Mouse (Mus musculus) embryonic facial prominence, embryonic 13.5 days (tissue): ENCODE measurements around the gene Fam170b. TPM values are rescaled to one million over a fixed set of nuclear protein-coding genes. Genes with fewer than 3 reads are reported as not detected.

Source experiments
- ATAC-seq: fragments of 200-750 bp; cut with Nextera tagmentation; 2 replicates; pipeline ENCODE4 v1.8.0; 2017; ENCODE audit warnings: low read depth; ENCODE audit not compliant: insufficient number of reproducible peaks, insufficient read depth, low FRiP score, low TSS enrichment
- H3K27ac ChIP-seq: fragments of 300-500 bp; sonication (generic); 2 replicates; pipeline ENCODE4 v1.5.1; 2015; ENCODE audit warnings: moderate library complexity, mild to moderate bottlenecking, inconsistent platforms
- H3K27me3 ChIP-seq: fragments of 300-500 bp; sonication (generic); 2 replicates; pipeline ENCODE4 v1.6.1; 2015; ENCODE audit warnings: mild to moderate bottlenecking, inconsistent platforms
- H3K36me3 ChIP-seq: fragments of 300-500 bp; sonication (generic); 2 replicates; pipeline ENCODE4 v1.6.1; 2015; ENCODE audit warnings: mild to moderate bottlenecking, inconsistent platforms
- H3K4me1 ChIP-seq: fragments of 300-500 bp; sonication (generic); 2 replicates; pipeline ENCODE4 v1.6.1; 2015; ENCODE audit warnings: inconsistent platforms
- H3K4me2 ChIP-seq: fragments of 300-500 bp; sonication (generic); 2 replicates; pipeline ENCODE4 v1.6.1; 2015; ENCODE audit warnings: moderate library complexity, mild to moderate bottlenecking, inconsistent platforms
- H3K4me3 ChIP-seq: fragments of 300-500 bp; sonication (generic); 2 replicates; pipeline ENCODE4 v1.5.1; 2015; ENCODE audit warnings: mild to moderate bottlenecking, inconsistent platforms
- H3K9ac ChIP-seq: fragments of 300-500 bp; sonication (generic); 2 replicates; pipeline ENCODE4 v1.6.1; 2015; ENCODE audit warnings: mild to moderate bottlenecking, inconsistent platforms
- H3K9me3 ChIP-seq: fragments of 300-500 bp; sonication (generic); 2 replicates; pipeline ENCODE4 v1.6.1; 2016; ENCODE audit warnings: inconsistent platforms
- WGBS: fragments of 180-500 bp; shearing (Covaris S2); methylation state at CpG from one replicate; pipeline ENCODE4 v1.1.7; 2015; ENCODE audit warnings: mixed read lengths; 5-methylcytosine and 5-hydroxymethylcytosine counted together
- polyA plus RNA-seq: library from polyadenylated mRNA; unstranded; fragments of >200 nt; fragmentation: Nextera tagmentation; extraction: Ambion mirVana; gene quantifications from 2 replicates; pipeline ENCODE4 v1.2.1, GENCODE M21; 2015

Fam170b gene
- polyA plus RNA-seq, 1 experiment from 2014 or later, result not detected

- Histone ChIP-seq H3K36me3 (no peaks in the 10 kb centered on the region), H3K4me2 (no peak overlapping the region), H3K27me3 (no peaks in the 10 kb centered on the region; the same call in 1 of the 2 replicates), H3K9me3 (no peaks in the 10 kb centered on the region), H3K4me1 (no peaks in the 10 kb centered on the region), H3K9ac (no peak overlapping the region), H3K27ac (no peak overlapping the region), H3K4me3 (no peak overlapping the region)
- no peak for ATAC-seq
- WGBS, result 90% methylated on average over 14 of the region's 14 CpGs
These were observed 1.4 kb downstream of the Fam170b start for GRCm38 (mm10) chr14:32835181-32835580.

DNA sequence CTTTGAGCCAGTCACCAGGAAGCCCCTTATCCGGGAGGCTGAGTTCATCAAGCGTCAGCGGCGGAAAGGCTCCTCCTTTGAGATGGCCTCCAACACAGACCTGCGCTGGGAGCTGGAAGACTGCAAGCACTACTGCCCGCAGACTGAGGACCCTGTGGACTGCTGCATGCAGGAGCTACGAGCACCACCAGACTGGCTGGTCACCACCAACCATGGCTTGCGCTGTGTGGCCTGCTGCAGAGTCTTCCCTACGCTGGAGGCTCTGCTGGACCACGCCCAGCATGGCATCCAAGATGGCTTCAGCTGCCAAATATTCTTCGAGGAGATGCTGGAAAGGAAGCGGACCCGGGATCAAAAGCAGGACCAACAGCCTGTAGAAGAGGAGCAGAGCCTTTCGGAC, 1.8 kb downstream of the Fam170b start:
- H3K27me3 ChIP-seq, result no peaks in the 10 kb centered on the region; the same call in 1 of the 2 replicates
- ATAC-seq, result no peak
- no peak overlapping the region for H3K4me3 ChIP-seq
- no peak overlapping the region for H3K9ac ChIP-seq
- no peaks in the 10 kb centered on the region for H3K9me3 ChIP-seq
- H3K4me2 ChIP-seq, result no peak overlapping the region
- WGBS, result 91% methylated on average over 14 of the region's 14 CpGs
- H3K4me1 ChIP-seq, result no peaks in the 10 kb centered on the region
- H3K27ac ChIP-seq, result no peak overlapping the region
- H3K36me3 ChIP-seq, result no peaks in the 10 kb centered on the region

GRCm38 (mm10) chr14:32836191-32836590, 2.4 kb downstream of the Fam170b start:
- H3K9me3 ChIP-seq, result no peaks in the 10 kb centered on the region
- H3K36me3 ChIP-seq, result no peaks in the 10 kb centered on the region
- no peak for ATAC-seq
- no peaks in the 10 kb centered on the region; the same call in 1 of the 2 replicates for H3K27me3 ChIP-seq
- H3K9ac ChIP-seq, result no peak overlapping the region
- H3K4me1 ChIP-seq, result no peaks in the 10 kb centered on the region
- H3K4me2 ChIP-seq, result no peak overlapping the region
- WGBS, result 90% methylated on average over 11 of the region's 11 CpGs
- no peak overlapping the region for H3K27ac ChIP-seq
- H3K4me3 ChIP-seq, result no peak overlapping the region

- no peaks in the 10 kb centered on the region for H3K9me3 ChIP-seq
- no peaks in the 10 kb centered on the region for H3K27me3 ChIP-seq
- no peak overlapping the region for H3K4me3 ChIP-seq
- no peak overlapping the region for H3K9ac ChIP-seq
- H3K4me2 ChIP-seq, result no peak overlapping the region
- no peak for ATAC-seq
- H3K27ac ChIP-seq, result no peak overlapping the region
- no peaks in the 10 kb centered on the region for H3K36me3 ChIP-seq
- H3K4me1 ChIP-seq, result no peaks in the 10 kb centered on the region
These were observed 8.3 kb downstream of the Fam170b start for GRCm38 (mm10) chr14:32842052-32842451.

GRCm38 (mm10) chr14:32854059-32854458, 20.3 kb downstream of the Fam170b start:
- no peak for ATAC-seq
- 94% methylated on average over 4 of the region's 4 CpGs for WGBS

GRCm38 (mm10) chr14:32856246-32856645, 22.5 kb downstream of the Fam170b start:
- Histone ChIP-seq H3K9me3 (no peaks in the 10 kb centered on the region), H3K27me3 (peaks cover 23% of the 10 kb centered on the region), H3K4me1 (peaks cover 29% of the 10 kb centered on the region), H3K27ac (no peak overlapping the region; the same call in 1 of the 2 replicates), H3K4me3 (peak overlapping the region; percentile 60), H3K9ac (peak overlapping the region; percentile 82), H3K4me2 (peak overlapping the region; percentile 72), H3K36me3 (no peaks in the 10 kb centered on the region)
- no peak for ATAC-seq
- WGBS, result 33% methylated on average over 5 of the region's 5 CpGs

More at GRCm38 (mm10) chr14:32854059-32854458, 20.3 kb downstream of the Fam170b start:
- peaks cover 15% of the 10 kb centered on the region for H3K27me3 ChIP-seq
- no peak overlapping the region for H3K9ac ChIP-seq
- no peak overlapping the region for H3K4me2 ChIP-seq
- peaks cover 13% of the 10 kb centered on the region; the same call in 1 of the 2 replicates for H3K4me1 ChIP-seq
- H3K27ac ChIP-seq, result no peak overlapping the region
- H3K4me3 ChIP-seq, result no peak overlapping the region
- H3K9me3 ChIP-seq, result no peaks in the 10 kb centered on the region
- no peaks in the 10 kb centered on the region for H3K36me3 ChIP-seq

GRCm38 (mm10) chr14:32856681-32857328, 23.0 kb downstream of the Fam170b start, which contains the start of gene Vstm4:
Gene Vstm4, plus strand, starts transcription at chr14:32856756.
- Histone ChIP-seq H3K4me3 (peak within 1 kb of the TSS; percentile 60), H3K36me3 (no peaks in the 10 kb centered on the region), H3K4me2 (peak within 1 kb of the TSS; percentile 72), H3K4me1 (peaks cover 35% of the 10 kb centered on the region), H3K9ac (peak within 1 kb of the TSS; percentile 82), H3K9me3 (no peaks in the 10 kb centered on the region), H3K27ac (peak within 1 kb of the TSS; percentile 60; the same call in 1 of the 2 replicates), H3K27me3 (peaks cover 23% of the 10 kb centered on the region)
- WGBS, result under 1% methylated on average over 65 of the region's 68 CpGs
- peak; percentile 72 for ATAC-seq

- no peak overlapping the region for H3K4me3 ChIP-seq
- no peaks in the 10 kb centered on the region for H3K9me3 ChIP-seq
- H3K27me3 ChIP-seq, result peaks cover 23% of the 10 kb centered on the region
- no peaks in the 10 kb centered on the region for H3K36me3 ChIP-seq
- H3K27ac ChIP-seq, result no peak overlapping the region
- H3K9ac ChIP-seq, result no peak overlapping the region
- H3K4me2 ChIP-seq, result no peak overlapping the region
- WGBS, result 93% methylated on average over 10 of the region's 10 CpGs
- peaks cover 35% of the 10 kb centered on the region for H3K4me1 ChIP-seq
- ATAC-seq, result no peak
These were observed 24.6 kb downstream of the Fam170b start for GRCm38 (mm10) chr14:32858361-32858760.

GRCm38 (mm10) chr14:32858941-32859510, 25.3 kb downstream of the Fam170b start:
- no peaks in the 10 kb centered on the region for H3K9me3 ChIP-seq
- 76% methylated on average over 6 of the region's 6 CpGs for WGBS
- peaks cover 23% of the 10 kb centered on the region for H3K27me3 ChIP-seq
- H3K4me1 ChIP-seq, result peaks cover 35% of the 10 kb centered on the region
- no peak overlapping the region for H3K4me2 ChIP-seq
- H3K4me3 ChIP-seq, result no peak overlapping the region
- 0 out of 2 replicates have a peak overlapping the region, but pooled peaks have one; percentile 16 for H3K9ac ChIP-seq
- no peak overlapping the region for H3K27ac ChIP-seq
- no peak for ATAC-seq
- peaks cover 5% of the 10 kb centered on the region; the same call in 1 of the 2 replicates for H3K36me3 ChIP-seq

DNA sequence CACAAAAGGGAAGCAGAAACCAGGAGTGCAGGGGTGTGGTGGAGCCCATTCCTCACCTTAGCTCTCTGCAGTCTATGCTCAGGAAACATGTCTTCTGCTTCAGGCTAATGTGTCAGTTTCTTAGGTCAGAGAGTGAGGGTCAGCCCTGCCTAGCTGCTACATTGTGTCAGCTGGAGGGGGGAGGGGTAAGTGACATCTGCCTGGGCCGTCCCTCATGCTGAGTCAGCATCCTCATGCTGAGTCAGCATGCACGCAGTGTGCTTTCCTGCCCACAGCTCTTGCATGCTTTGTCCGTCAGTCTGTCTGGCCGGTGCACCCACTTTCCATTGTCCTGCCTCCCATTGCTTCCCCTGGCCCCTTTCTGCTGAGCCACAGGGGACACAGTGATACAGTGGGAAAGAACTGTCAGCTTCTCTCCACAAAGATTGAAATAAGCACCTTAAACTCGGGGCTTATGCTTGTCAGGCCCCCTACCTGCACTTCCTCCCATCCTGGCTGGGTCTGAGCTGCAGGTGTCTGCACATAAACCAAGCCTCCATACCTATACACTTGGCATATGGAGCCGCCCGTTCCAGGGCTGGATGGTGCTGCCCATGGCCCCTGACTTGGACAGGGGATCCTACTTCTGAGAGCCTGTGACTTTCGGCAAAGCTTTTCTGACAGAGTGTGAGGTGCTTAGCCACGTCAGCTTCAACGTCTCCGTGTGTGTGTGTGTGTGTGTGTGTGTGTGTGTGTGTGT, 26.2 kb downstream of the Fam170b start:
- Histone ChIP-seq H3K4me2 (no peak overlapping the region), H3K27ac (no peak overlapping the region), H3K27me3 (peaks cover 23% of the 10 kb centered on the region), H3K9ac (no peak overlapping the region), H3K4me3 (no peak overlapping the region), H3K9me3 (no peaks in the 10 kb centered on the region), H3K4me1 (peaks cover 35% of the 10 kb centered on the region), H3K36me3 (peaks cover 9% of the 10 kb centered on the region; the same call in 1 of the 2 replicates)
- WGBS, result 64% methylated on average over 11 of the region's 11 CpGs
- ATAC-seq, result no peak

- no peaks in the 10 kb centered on the region for H3K9me3 ChIP-seq
- peak overlapping the region; percentile 64 for H3K27ac ChIP-seq
- H3K27me3 ChIP-seq, result peaks cover 23% of the 10 kb centered on the region
- H3K4me3 ChIP-seq, result no peak overlapping the region
- H3K4me2 ChIP-seq, result peak overlapping the region; percentile 20; the same call in 1 of the 2 replicates
- no peak for ATAC-seq
- WGBS, result 23% methylated on average over 6 of the region's 6 CpGs
- peaks cover 9% of the 10 kb centered on the region; the same call in 1 of the 2 replicates for H3K36me3 ChIP-seq
- H3K9ac ChIP-seq, result no peak overlapping the region
- peaks cover 35% of the 10 kb centered on the region for H3K4me1 ChIP-seq
These were observed 27.4 kb downstream of the Fam170b start for GRCm38 (mm10) chr14:32861149-32861581.
